In the genomic region with DNA sequence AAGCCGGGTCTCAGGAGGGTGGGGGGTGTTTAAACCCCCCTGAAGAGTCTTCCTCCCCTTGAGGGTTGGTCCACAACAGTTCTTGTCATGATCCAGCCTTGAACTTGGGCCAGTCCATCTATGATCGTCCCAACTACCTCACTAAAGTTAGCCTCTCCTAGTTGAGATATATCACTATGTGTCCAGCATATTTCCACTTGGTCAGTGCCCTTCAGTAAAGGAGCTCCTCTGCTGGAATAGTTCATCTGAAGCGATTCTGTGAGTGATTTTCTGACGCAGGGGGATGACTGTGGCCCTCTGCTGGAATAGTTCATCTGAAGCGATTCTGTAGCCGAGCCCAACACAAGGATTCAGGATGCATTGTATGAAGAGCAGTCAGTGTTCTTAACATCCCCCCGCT, we compare ENCODE assay signal across 8 mouse cellular contexts. TPM values are rescaled to one million over a fixed set of nuclear protein-coding genes. Genes with fewer than 3 reads are reported as not detected.
DNase-seq lines count a peak whose midpoint lies in the region; ATAC-seq and TF ChIP-seq lines count a peak whose summit lies in the region.

No protein-coding gene starts in this region.

- H3K4me3 ChIP-seq in heart, embryonic 16.5 days (ENCODE audit: low read length): no peak overlapping the region
- H3K4me3 ChIP-seq in ES-Bruce4 (ENCODE audit: low read depth, low read length): peak overlapping the region; percentile 69; the same call in 1 of the 2 replicates
- H3K4me3 ChIP-seq in limb, embryonic 13.5 days: no peak overlapping the region

- H3K4me2 ChIP-seq in heart, embryonic 16.5 days (ENCODE audit: low read depth, low read length): peak overlapping the region; percentile 39; the same call in 1 of the 2 replicates
- H3K4me2 ChIP-seq in limb, embryonic 13.5 days (replicated peaks): peak overlapping the region; percentile 48

- peaks cover 26% of the 10 kb centered on the region for H3K36me3 ChIP-seq in heart, embryonic 16.5 days (ENCODE audit: control insufficient read depth, insufficient read depth)
- peaks cover 8% of the 10 kb centered on the region for H3K36me3 ChIP-seq in ES-Bruce4 (ENCODE audit: control insufficient read depth, insufficient read depth, low read length, poor library complexity, severe bottlenecking)
- peaks cover 42% of the 10 kb centered on the region for H3K36me3 ChIP-seq in limb, embryonic 13.5 days

- no peak for TF ChIP-seq EP300 in ES-Bruce4 (IDR thresholded peaks at IDR 0.05; ENCODE audit: insufficient read depth, low read depth, low read length)

- TF ChIP-seq CTCF in ES-Bruce4 (IDR thresholded peaks at IDR 0.05; ENCODE audit: low read depth, low read length): no peak
- TF ChIP-seq CTCF in brain, embryonic 14.5 days (IDR thresholded peaks at IDR 0.05; ENCODE audit: borderline replicate concordance, extremely low read depth, insufficient read depth, insufficient read length): no peak

- WGBS in heart, embryonic 16.5 days: 67% methylated on average over 7 of the region's 7 CpGs
- 70% methylated on average over 7 of the region's 7 CpGs for WGBS in limb, embryonic 13.5 days

- H3K9me3 ChIP-seq in heart, embryonic 16.5 days (replicated peaks; ENCODE audit: control insufficient read depth, low read length): peaks cover 11% of the 10 kb centered on the region
- peaks cover 20% of the 10 kb centered on the region for H3K9me3 ChIP-seq in ES-Bruce4 (replicated peaks; ENCODE audit: control insufficient read depth, insufficient read depth, low read length, poor library complexity, severe bottlenecking)
- peaks cover 20% of the 10 kb centered on the region for H3K9me3 ChIP-seq in limb, embryonic 13.5 days

- ATAC-seq in heart, embryonic 16.5 days (replicated peaks; ENCODE audit: extremely low read depth, insufficient read depth, low FRiP score): no peak
- ATAC-seq in limb, embryonic 13.5 days (ENCODE audit: low FRiP score, low read depth): no peak

- no peaks in the 10 kb centered on the region for H3K27me3 ChIP-seq in heart, embryonic 16.5 days (ENCODE audit: control insufficient read depth, insufficient read depth, low read length)
- H3K27me3 ChIP-seq in ES-Bruce4 (ENCODE audit: control insufficient read depth, insufficient read depth, low read length, poor library complexity, severe bottlenecking): no peaks in the 10 kb centered on the region
- H3K27me3 ChIP-seq in limb, embryonic 13.5 days: no peaks in the 10 kb centered on the region

- no peak overlapping the region for H3K27ac ChIP-seq in heart, embryonic 16.5 days (ENCODE audit: low read length)
- H3K27ac ChIP-seq in ES-Bruce4 (ENCODE audit: insufficient read depth, low read length): no peak overlapping the region
- H3K27ac ChIP-seq in limb, embryonic 13.5 days: no peak overlapping the region

- H3K4me1 ChIP-seq in heart, embryonic 16.5 days (ENCODE audit: control insufficient read depth, insufficient read depth, low read length): no peaks in the 10 kb centered on the region
- H3K4me1 ChIP-seq in ES-Bruce4 (ENCODE audit: control insufficient read depth, insufficient read depth, low read length): no peaks in the 10 kb centered on the region
- H3K4me1 ChIP-seq in limb, embryonic 13.5 days: no peaks in the 10 kb centered on the region

- H3K9ac ChIP-seq in heart, embryonic 16.5 days (ENCODE audit: low read length): no peak overlapping the region
- no peak overlapping the region for H3K9ac ChIP-seq in ES-Bruce4 (ENCODE audit: low read depth, poor library complexity, severe bottlenecking)
- no peak overlapping the region for H3K9ac ChIP-seq in limb, embryonic 13.5 days

- TF ChIP-seq POLR2A in ES-Bruce4 (IDR thresholded peaks at IDR 0.05; ENCODE audit: insufficient read depth, low read length): no peak
- TF ChIP-seq POLR2A in brain, embryonic 14.5 days (IDR thresholded peaks at IDR 0.05; ENCODE audit: borderline replicate concordance, extremely low read depth, insufficient read depth, insufficient read length, poor library complexity, severe bottlenecking): no peak

- DNase-seq in heart, postnatal 4 days: no peak
- peak; percentile 24 for DNase-seq in brain, embryonic 14.5 days (ENCODE audit: low read depth)
- no peak for DNase-seq in yolk sac, embryonic 10.5 days (ENCODE audit: low spot score)
- no peak for DNase-seq in right cerebral cortex, postnatal 25 days
- DNase-seq in testis, postnatal 10 days (ENCODE audit: low spot score): no peak

RNA-seq across cellular contexts. Expression of gene Tmem267, which starts 0.5 kb away (rescaled TPM):
- 0.95 and 1.7 TPM in 2 replicates for polyA plus RNA-seq in heart, embryonic 16.5 days (2015; fragmentation: Nextera tagmentation; extraction: Ambion mirVana)
- total RNA-seq in heart, postnatal 4 days (2021): 1 to 10 TPM; 7.6 to 9.0 TPM
- 14.7 and 16.6 TPM in 2 replicates for polyA plus RNA-seq in ES-Bruce4 (2011; ENCODE audit: insufficient read depth, insufficient read length, low read depth, missing spikeins)
- 11.4 and 13.6 TPM in 2 replicates for polyA plus RNA-seq in brain, embryonic 14.5 days (2012; rRNA removed)
- 1.1 and 2.1 TPM in 2 replicates for polyA plus RNA-seq in limb, embryonic 13.5 days (2015; fragmentation: Nextera tagmentation; extraction: Ambion mirVana)

RNA-seq across cellular contexts. Expression of gene 3110070M22Rik, which starts 0.8 kb away (rescaled TPM):
- 0.74 and 0.96 TPM in 2 replicates for polyA plus RNA-seq in heart, embryonic 16.5 days (2015; fragmentation: Nextera tagmentation; extraction: Ambion mirVana)
- 1 to 10 TPM; 1.3 to 2.0 TPM for total RNA-seq in heart, postnatal 4 days (2021)
- 1.4 and 1.8 TPM in 2 replicates for polyA plus RNA-seq in ES-Bruce4 (2011; ENCODE audit: insufficient read depth, insufficient read length, low read depth, missing spikeins)
- 2.1 TPM in 2 replicates for polyA plus RNA-seq in brain, embryonic 14.5 days (2012; rRNA removed)
- polyA plus RNA-seq in limb, embryonic 13.5 days (2015; fragmentation: Nextera tagmentation; extraction: Ambion mirVana): 1.7 and 1.8 TPM in 2 replicates

RNA-seq across cellular contexts. Expression of gene 4833420G17Rik, which starts 24.8 kb away (rescaled TPM):
- polyA plus RNA-seq in heart, embryonic 16.5 days (2015; fragmentation: Nextera tagmentation; extraction: Ambion mirVana): 36.1 and 40.4 TPM in 2 replicates
- total RNA-seq in heart, postnatal 4 days (2021): 10 to 100 TPM; 14.1 to 16.3 TPM
- polyA plus RNA-seq in ES-Bruce4 (2011; ENCODE audit: insufficient read depth, insufficient read length, low read depth, missing spikeins): 69.1 and 79.3 TPM in 2 replicates
- polyA plus RNA-seq in brain, embryonic 14.5 days (2012; rRNA removed): 116 and 191 TPM in 2 replicates
- polyA plus RNA-seq in limb, embryonic 13.5 days (2015; fragmentation: Nextera tagmentation; extraction: Ambion mirVana): 85.4 and 87.4 TPM in 2 replicates

RNA-seq across cellular contexts. Expression of gene Paip1, which starts 59.0 kb away (rescaled TPM):
- 25.5 TPM in 2 replicates for polyA plus RNA-seq in heart, embryonic 16.5 days (2015; fragmentation: Nextera tagmentation; extraction: Ambion mirVana)
- 100 to 1,000 TPM; 115 to 119 TPM for total RNA-seq in heart, postnatal 4 days (2021)
- 132 and 162 TPM in 2 replicates for polyA plus RNA-seq in ES-Bruce4 (2011; ENCODE audit: insufficient read depth, insufficient read length, low read depth, missing spikeins)
- polyA plus RNA-seq in brain, embryonic 14.5 days (2012; rRNA removed): 65.7 and 77.6 TPM in 2 replicates
- polyA plus RNA-seq in limb, embryonic 13.5 days (2015; fragmentation: Nextera tagmentation; extraction: Ambion mirVana): 94.3 and 100 TPM in 2 replicates
